Mouse (Mus musculus) stomach, postnatal 0 days (tissue): ENCODE results near the gene Ppfibp2. TPM values are rescaled to one million over a fixed set of nuclear protein-coding genes. Genes with fewer than 3 reads are reported as not detected.
A peak's percentile ranks its signal among the peaks of the same experiment; 100 is the strongest.

ENCODE experiments used
- ATAC-seq: fragments of 200-750 bp; cut with Nextera tagmentation; 2 replicates; pipeline ENCODE4 v1.8.0; 2017; ENCODE audit not compliant: low FRiP score, low TSS enrichment
- DNase-seq: peaks from one replicate; pipeline ENCODE4 v3.0.0-alpha.2; 2016; ENCODE audit warnings: low spot score
- H3K27ac ChIP-seq: fragments of 300-500 bp; sonication (generic); replicated peaks from 2 replicates; pipeline ENCODE4 v1.5.1; 2014; ENCODE audit warnings: mild to moderate bottlenecking, control low read depth
- H3K27me3 ChIP-seq: fragments of 300-500 bp; sonication (generic); 2 replicates; pipeline ENCODE4 v1.6.1; 2014; ENCODE audit warnings: low read length; ENCODE audit not compliant: control insufficient read depth, insufficient read depth
- H3K36me3 ChIP-seq: fragments of 300-500 bp; sonication (generic); 2 replicates; pipeline ENCODE4 v1.6.1; 2014; ENCODE audit warnings: low read length, mixed read lengths; ENCODE audit not compliant: control insufficient read depth, insufficient read depth
- H3K4me1 ChIP-seq: fragments of 300-500 bp; sonication (generic); replicated peaks from 2 replicates; pipeline ENCODE4 v1.6.1; 2014; ENCODE audit warnings: antibody characterized with exemption; ENCODE audit not compliant: control insufficient read depth, insufficient read depth
- H3K4me2 ChIP-seq: fragments of 300-500 bp; sonication (generic); replicated peaks from 2 replicates; pipeline ENCODE4 v1.6.1; 2014; ENCODE audit warnings: low read depth, mild to moderate bottlenecking, control low read depth, moderate library complexity
- H3K4me3 ChIP-seq: fragments of 300-500 bp; sonication (generic); 2 replicates; pipeline ENCODE4 v1.5.1; 2014; ENCODE audit warnings: low read depth, low read length, control low read depth
- H3K9ac ChIP-seq: fragments of 300-500 bp; sonication (generic); 2 replicates; pipeline ENCODE4 v1.6.1; 2014; ENCODE audit warnings: mild to moderate bottlenecking, low read length, control low read depth, mixed read lengths
- H3K9me3 ChIP-seq: fragments of 300-500 bp; sonication (generic); 2 replicates; pipeline ENCODE4 v1.6.1; 2016; ENCODE audit warnings: low read length; ENCODE audit not compliant: control insufficient read depth
- CTCF ChIP-seq: IDR thresholded peaks from 2 replicates; pipeline ENCODE4 v1.5.1; 2016; ENCODE audit warnings: antibody characterized with exemption, low read depth, mild to moderate bottlenecking, moderate library complexity
- EP300 ChIP-seq: optimal IDR thresholded peaks from 2 replicates; pipeline ENCODE3; 2016; ENCODE audit warnings: antibody characterized with exemption
- WGBS: fragments of 180-500 bp; shearing (Covaris S2); extraction: QIAGEN DNeasy Blood & Tissue Kit; methylation state at CpG from one replicate; pipeline ENCODE4 v1.1.7; 2014; 5-methylcytosine and 5-hydroxymethylcytosine counted together
- polyA plus RNA-seq: library from polyadenylated mRNA; unstranded; fragments of >200 nt; fragmentation: Nextera tagmentation; extraction: Ambion mirVana; gene quantifications from 2 replicates; pipeline ENCODE4 v1.2.1, GENCODE M21; 2015

Gene Ppfibp2
- polyA plus RNA-seq, 1 experiment from 2014 or later: 17.8 TPM

GRCm38 (mm10) chr7:107770812-107771211 lies 175.8 kb downstream of the Ppfibp2 start:
- DNase-seq (no peak), ATAC-seq (no peak)
- Histone ChIP-seq H3K4me2 (no peak overlapping the region), H3K36me3 (no peaks in the 10 kb centered on the region), H3K4me1 (no peaks in the 10 kb centered on the region), H3K9ac (no peak overlapping the region), H3K9me3 (no peaks in the 10 kb centered on the region), H3K27ac (no peak overlapping the region), H3K27me3 (no peaks in the 10 kb centered on the region), H3K4me3 (no peak overlapping the region)
- TF ChIP-seq EP300 (no peak), CTCF (no peak)
- WGBS: 64% methylated on average over 6 of the region's 6 CpGs

GRCm38 (mm10) chr7:107778216-107778615 lies 183.2 kb downstream of the Ppfibp2 start:
- Histone ChIP-seq H3K27ac (no peak overlapping the region), H3K9ac (no peak overlapping the region), H3K9me3 (no peaks in the 10 kb centered on the region), H3K4me2 (no peak overlapping the region), H3K27me3 (no peaks in the 10 kb centered on the region), H3K4me1 (no peaks in the 10 kb centered on the region), H3K36me3 (no peaks in the 10 kb centered on the region), H3K4me3 (no peak overlapping the region)
- ATAC-seq: no peak
- DNase-seq: no peak
- WGBS: 41% methylated on average over 1 of the region's 1 CpGs
- TF ChIP-seq EP300: no peak
- TF ChIP-seq CTCF: no peak

GRCm38 (mm10) chr7:107779611-107780010 lies 184.6 kb downstream of the Ppfibp2 start:
- Histone ChIP-seq H3K9me3 (no peaks in the 10 kb centered on the region), H3K27me3 (no peaks in the 10 kb centered on the region), H3K4me1 (no peaks in the 10 kb centered on the region), H3K36me3 (no peaks in the 10 kb centered on the region), H3K4me2 (no peak overlapping the region), H3K4me3 (no peak overlapping the region), H3K9ac (no peak overlapping the region), H3K27ac (no peak overlapping the region)
- peak; percentile 83 for TF ChIP-seq CTCF
- no peak for TF ChIP-seq EP300
- WGBS: 42% methylated on average over 4 of the region's 4 CpGs
- no peak for ATAC-seq
- no peak for DNase-seq

GRCm38 (mm10) chr7:107787977-107788620 lies 193.1 kb downstream of the Ppfibp2 start:
- H3K4me2 ChIP-seq: no peak overlapping the region
- WGBS: 55% methylated on average over 3 of the region's 3 CpGs
- no peaks in the 10 kb centered on the region for H3K27me3 ChIP-seq
- DNase-seq: no peak
- no peaks in the 10 kb centered on the region for H3K4me1 ChIP-seq
- no peaks in the 10 kb centered on the region for H3K36me3 ChIP-seq
- TF ChIP-seq CTCF (peak; percentile 82), EP300 (no peak)
- H3K9ac ChIP-seq: no peak overlapping the region
- no peak overlapping the region for H3K4me3 ChIP-seq
- H3K9me3 ChIP-seq: no peaks in the 10 kb centered on the region
- no peak for ATAC-seq
- no peak overlapping the region for H3K27ac ChIP-seq

GRCm38 (mm10) chr7:107796500-107796899 lies 201.5 kb downstream of the Ppfibp2 start:
- 85% methylated on average over 2 of the region's 2 CpGs for WGBS
- Histone ChIP-seq H3K9ac (no peak overlapping the region), H3K4me2 (no peak overlapping the region), H3K36me3 (no peaks in the 10 kb centered on the region), H3K27me3 (no peaks in the 10 kb centered on the region), H3K27ac (no peak overlapping the region), H3K9me3 (no peaks in the 10 kb centered on the region), H3K4me1 (no peaks in the 10 kb centered on the region), H3K4me3 (no peak overlapping the region)
- TF ChIP-seq EP300: no peak
- TF ChIP-seq CTCF: no peak
- DNase-seq: no peak
- no peak for ATAC-seq

Other genes starting within 250 kb of the Ppfibp2 start
- gene Syt9, start 224.5 kb upstream of the Ppfibp2 start, polyA plus RNA-seq: 1.5 and 1.6 TPM in 2 replicates
- 10.2 and 11.0 TPM in 2 replicates for gene Olfml1, start 27.8 kb upstream of the Ppfibp2 start, polyA plus RNA-seq
- not detected in 2 replicates for gene 5330417H12Rik, start 30.0 kb downstream of the Ppfibp2 start, polyA plus RNA-seq
- gene Cyb5r2, start 162.8 kb downstream of the Ppfibp2 start, polyA plus RNA-seq: 0.04 and 0.08 TPM in 2 replicates
- gene Ovch2, start 206.0 kb downstream of the Ppfibp2 start, polyA plus RNA-seq: not detected in 2 replicates
- gene Olfr467, start 217.1 kb downstream of the Ppfibp2 start, polyA plus RNA-seq: not detected in 2 replicates
- gene Olfr469, start 230.3 kb downstream of the Ppfibp2 start, polyA plus RNA-seq: not detected in 2 replicates